Mouse (Mus musculus) liver, postnatal 0 days (tissue): Measurements from ENCODE around the gene Aldh1l1. TPM values are rescaled to one million over a fixed set of nuclear protein-coding genes. Genes with fewer than 3 reads are reported as not detected.

Experiments
- ATAC-seq: fragments of 200-750 bp; cut with Nextera tagmentation; 2 replicates; pipeline ENCODE4 v1.8.0; 2017; ENCODE audit warnings: mild to moderate bottlenecking, moderate library complexity
- DNase-seq: peaks from one replicate; pipeline ENCODE4 v3.0.0-alpha.2; 2016
- H3K27ac ChIP-seq: fragments of 300-500 bp; sonication (generic); 2 replicates; pipeline ENCODE4 v1.5.1; 2014; ENCODE audit warnings: antibody characterized with exemption, moderate library complexity, mild to moderate bottlenecking, low read depth
- H3K27me3 ChIP-seq: fragments of 300-500 bp; sonication (generic); 2 replicates; pipeline ENCODE4 v1.6.1; 2014; ENCODE audit warnings: low read length, control low read depth, mixed read lengths; ENCODE audit not compliant: insufficient read depth
- H3K36me3 ChIP-seq: fragments of 300-500 bp; sonication (generic); replicated peaks from 2 replicates; pipeline ENCODE4 v1.6.1; 2014; ENCODE audit warnings: mild to moderate bottlenecking, control low read depth, low read length, moderate library complexity, mixed read lengths; ENCODE audit not compliant: insufficient read depth
- H3K4me1 ChIP-seq: fragments of 300-500 bp; sonication (generic); 2 replicates; pipeline ENCODE4 v1.6.1; 2014; ENCODE audit warnings: antibody characterized with exemption, mild to moderate bottlenecking, control low read depth; ENCODE audit not compliant: insufficient read depth
- H3K4me2 ChIP-seq: fragments of 300-500 bp; sonication (generic); 2 replicates; pipeline ENCODE4 v1.6.1; 2014; ENCODE audit warnings: low read depth, mild to moderate bottlenecking, low read length, moderate library complexity, mixed read lengths
- H3K4me3 ChIP-seq: fragments of 300-500 bp; sonication (generic); 2 replicates; pipeline ENCODE4 v1.5.1; 2014; ENCODE audit warnings: low read depth, low read length
- H3K9ac ChIP-seq: fragments of 300-500 bp; sonication (generic); replicated peaks from 2 replicates; pipeline ENCODE4 v1.6.1; 2014; ENCODE audit warnings: mild to moderate bottlenecking, moderate library complexity
- H3K9me3 ChIP-seq: fragments of 300-500 bp; sonication (generic); 2 replicates; pipeline ENCODE4 v1.6.1; 2016; ENCODE audit warnings: mild to moderate bottlenecking, control low read depth, low read length, mixed read lengths
- CTCF ChIP-seq: sonication (generic); IDR thresholded peaks from 2 replicates; pipeline ENCODE4 v1.5.1; 2016; ENCODE audit warnings: antibody characterized with exemption, low read depth
- EP300 ChIP-seq: IDR thresholded peaks from 2 replicates; pipeline ENCODE4 v1.6.1; 2016; ENCODE audit warnings: antibody characterized with exemption, low read depth, mild to moderate bottlenecking
- WGBS: fragments of 180-500 bp; shearing (Covaris S2); extraction: QIAGEN DNeasy Blood & Tissue Kit; methylation state at CpG from one replicate; pipeline ENCODE4 v1.1.7; 2014; ENCODE audit not compliant: insufficient replicate concordance; 5-methylcytosine and 5-hydroxymethylcytosine counted together
- polyA plus RNA-seq: library from polyadenylated mRNA; unstranded; fragments of >200 nt; fragmentation: Nextera tagmentation; extraction: Ambion mirVana; gene quantifications from 2 replicates; pipeline ENCODE4 v1.2.1, GENCODE M21; 2015

Aldh1l1 gene
- polyA plus RNA-seq: 104 and 114 TPM in 2 replicates

GRCm38 (mm10) chr6:90486176-90486921 is at the start of gene Aldh1l1:
Gene Aldh1l1, plus strand, starts transcription at chr6:90486427.
- H3K4me3 ChIP-seq: no peak within 1 kb of the TSS
- H3K36me3 ChIP-seq: no peaks in the 10 kb centered on the region
- H3K9me3 ChIP-seq: no peaks in the 10 kb centered on the region
- H3K27me3 ChIP-seq: no peaks in the 10 kb centered on the region
- H3K27ac ChIP-seq: no peak within 1 kb of the TSS; the same call in 1 of the 2 replicates
- no peak within 1 kb of the TSS for H3K4me2 ChIP-seq
- TF ChIP-seq CTCF: no peak
- ATAC-seq (peak; percentile 27; the same call in 1 of the 2 replicates), DNase-seq (peak; percentile 14)
- WGBS: 68% methylated on average over 12 of the region's 12 CpGs
- H3K9ac ChIP-seq: no peak within 1 kb of the TSS
- H3K4me1 ChIP-seq: peaks cover 7% of the 10 kb centered on the region

GRCm38 (mm10) chr6:90437041-90437440 is 49.2 kb upstream of the Aldh1l1 start:
- no peak for ATAC-seq
- 74% methylated on average over 3 of the region's 3 CpGs for WGBS

GRCm38 (mm10) chr6:90446883-90447282 is 39.3 kb upstream of the Aldh1l1 start:
- Histone ChIP-seq H3K9me3 (no peaks in the 10 kb centered on the region), H3K4me2 (no peak overlapping the region), H3K27ac (no peak overlapping the region), H3K9ac (no peak overlapping the region; the same call in 1 of the 2 replicates), H3K4me3 (no peak overlapping the region), H3K4me1 (peaks cover 2% of the 10 kb centered on the region; the same call in 1 of the 2 replicates), H3K27me3 (no peaks in the 10 kb centered on the region), H3K36me3 (no peaks in the 10 kb centered on the region)
- TF ChIP-seq EP300 (no peak), CTCF (no peak)
- no peak for ATAC-seq
- 59% methylated on average over 4 of the region's 4 CpGs for WGBS
- no peak for DNase-seq

More at GRCm38 (mm10) chr6:90437041-90437440, 49.2 kb upstream of the Aldh1l1 start:
- TF ChIP-seq CTCF (no peak), EP300 (no peak)
- Histone ChIP-seq H3K36me3 (no peaks in the 10 kb centered on the region), H3K27ac (no peak overlapping the region), H3K4me2 (no peak overlapping the region), H3K4me1 (no peaks in the 10 kb centered on the region), H3K27me3 (no peaks in the 10 kb centered on the region), H3K9me3 (no peaks in the 10 kb centered on the region), H3K9ac (no peak overlapping the region), H3K4me3 (no peak overlapping the region)
- no peak for DNase-seq

GRCm38 (mm10) chr6:90450179-90450578 is 36.0 kb upstream of the Aldh1l1 start:
- peak; percentile 79 for ATAC-seq
- WGBS: 25% methylated on average over 7 of the region's 7 CpGs
- Histone ChIP-seq H3K4me2 (no peak overlapping the region), H3K27ac (no peak overlapping the region), H3K27me3 (no peaks in the 10 kb centered on the region), H3K4me3 (no peak overlapping the region), H3K9me3 (no peaks in the 10 kb centered on the region), H3K36me3 (no peaks in the 10 kb centered on the region), H3K4me1 (peaks cover 2% of the 10 kb centered on the region; the same call in 1 of the 2 replicates), H3K9ac (no peak overlapping the region)
- DNase-seq: peak; percentile 82
- TF ChIP-seq CTCF (peak; percentile 87), EP300 (no peak)

- Histone ChIP-seq H3K9me3 (no peaks in the 10 kb centered on the region), H3K27me3 (no peaks in the 10 kb centered on the region), H3K27ac (no peak overlapping the region; the same call in 1 of the 2 replicates), H3K36me3 (no peaks in the 10 kb centered on the region), H3K4me3 (no peak overlapping the region), H3K4me2 (no peak overlapping the region), H3K4me1 (peaks cover 2% of the 10 kb centered on the region; the same call in 1 of the 2 replicates), H3K9ac (no peak overlapping the region)
- no peak for TF ChIP-seq CTCF
- TF ChIP-seq EP300: no peak
- peak; percentile 93 for ATAC-seq
- DNase-seq: peak; percentile 70
- 56% methylated on average over 5 of the region's 5 CpGs for WGBS
Measured at GRCm38 (mm10) chr6:90450697-90451096, 35.5 kb upstream of the Aldh1l1 start.

- Histone ChIP-seq H3K27me3 (no peaks in the 10 kb centered on the region), H3K27ac (no peak overlapping the region), H3K4me3 (no peak overlapping the region), H3K4me1 (peaks cover 2% of the 10 kb centered on the region; the same call in 1 of the 2 replicates), H3K4me2 (no peak overlapping the region), H3K9ac (no peak overlapping the region), H3K36me3 (no peaks in the 10 kb centered on the region), H3K9me3 (no peaks in the 10 kb centered on the region)
- TF ChIP-seq EP300 (no peak), CTCF (no peak)
- DNase-seq: no peak
- WGBS: 80% methylated on average over 5 of the region's 5 CpGs
- ATAC-seq: no peak
Measured at GRCm38 (mm10) chr6:90451512-90451911, 34.7 kb upstream of the Aldh1l1 start.
